Mouse (Mus musculus): ENCODE measurements around the gene Foxp1. TPM values are rescaled to one million over a fixed set of nuclear protein-coding genes. Genes with fewer than 3 reads are reported as not detected.

The Foxp1 gene
- total and polyA plus RNA-seq, 2 experiments from 2014 or later, result 112 to 167 TPM

DNA sequence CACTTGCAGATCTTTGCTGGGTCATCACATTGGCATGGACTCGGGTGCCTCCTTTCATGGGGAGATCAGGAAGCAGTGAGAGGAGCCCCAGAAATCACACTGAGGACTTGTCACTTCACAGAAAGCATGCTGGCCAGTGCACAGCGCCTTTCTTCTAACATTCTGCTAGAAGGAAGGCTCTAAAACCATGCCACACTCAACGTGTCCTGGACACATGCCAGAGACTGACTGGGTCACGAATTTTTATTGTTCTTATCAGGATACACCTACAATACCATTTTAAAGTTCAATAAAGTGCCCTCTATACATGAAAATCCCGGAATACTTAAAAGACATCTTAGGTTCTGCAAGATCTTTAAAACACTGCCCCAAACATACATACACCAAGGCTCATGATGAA, 475.2 kb downstream of the Foxp1 start:
- H3K4me2 ChIP-seq (ENCODE audit: low read depth), result no peak overlapping the region
- H3K4me3 ChIP-seq (ENCODE audit: low read depth, low read length), result no peak overlapping the region
- DNase-seq (no peak), ATAC-seq (no peak)
- TF ChIP-seq CTCF (IDR thresholded peaks at IDR 0.05; ENCODE audit: low read depth), result no peak
- no peaks in the 10 kb centered on the region for H3K9me3 ChIP-seq (ENCODE audit: low read length)
- H3K27ac ChIP-seq (ENCODE audit: low read depth, low read length), result no peak overlapping the region
- no peak overlapping the region for H3K9ac ChIP-seq
- WGBS, result 71% methylated on average over 5 of the region's 5 CpGs
- H3K27me3 ChIP-seq (ENCODE audit: insufficient read depth, low read length), result no peaks in the 10 kb centered on the region
- no peaks in the 10 kb centered on the region for H3K36me3 ChIP-seq (ENCODE audit: insufficient read depth)
- no peaks in the 10 kb centered on the region for H3K4me1 ChIP-seq (ENCODE audit: insufficient read depth)

- 92% methylated on average over 5 of the region's 5 CpGs for WGBS
- no peak for ATAC-seq
- DNase-seq, result no peak
- no peaks in the 10 kb centered on the region for H3K36me3 ChIP-seq (ENCODE audit: insufficient read depth)
- no peak overlapping the region for H3K9ac ChIP-seq
- H3K4me1 ChIP-seq (ENCODE audit: insufficient read depth), result no peaks in the 10 kb centered on the region
- no peaks in the 10 kb centered on the region for H3K27me3 ChIP-seq (ENCODE audit: insufficient read depth, low read length)
- no peak overlapping the region for H3K4me3 ChIP-seq (ENCODE audit: low read depth, low read length)
- no peak overlapping the region for H3K27ac ChIP-seq (ENCODE audit: low read depth, low read length)
- no peaks in the 10 kb centered on the region for H3K9me3 ChIP-seq (ENCODE audit: low read length)
- no peak for TF ChIP-seq CTCF (IDR thresholded peaks at IDR 0.05; ENCODE audit: low read depth)
- no peak overlapping the region for H3K4me2 ChIP-seq (ENCODE audit: low read depth)
Measured at GRCm38 (mm10) chr6:99045845-99046788, 476.4 kb downstream of the Foxp1 start.

DNA sequence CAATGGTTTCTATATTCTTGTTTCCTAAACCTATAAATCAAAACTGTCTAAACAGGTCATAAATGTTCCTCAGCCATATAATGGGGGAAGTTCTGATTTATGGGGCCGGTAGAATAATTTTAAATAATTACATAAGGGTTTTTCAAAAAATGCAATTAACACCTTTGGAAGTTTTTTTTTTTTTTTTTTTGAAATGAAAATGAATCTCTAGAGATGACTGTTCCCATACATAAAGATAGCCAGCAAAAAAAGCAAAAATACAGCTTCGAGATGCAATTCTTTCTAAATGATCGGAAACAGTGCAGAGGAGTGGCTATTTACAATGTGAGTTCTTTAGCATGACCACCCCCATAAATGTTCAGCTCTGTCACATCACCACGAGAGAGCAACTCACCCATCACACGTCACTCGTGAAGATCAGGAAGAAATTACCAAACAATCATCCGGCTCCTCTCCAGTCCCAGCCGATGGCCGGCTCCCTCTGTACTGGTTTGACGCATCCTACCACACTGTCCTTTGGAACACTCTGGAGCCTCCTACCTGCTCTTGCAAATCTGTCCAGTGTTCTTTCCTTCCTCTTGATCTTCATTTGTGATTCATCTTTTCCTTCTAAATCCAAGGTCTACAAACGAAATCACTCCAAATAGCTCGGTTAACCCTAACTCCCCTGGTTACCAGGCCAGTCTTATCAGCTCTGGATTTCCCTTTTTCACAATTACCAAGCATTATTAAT, 478.4 kb downstream of the Foxp1 start:
- WGBS, result 88% methylated on average over 12 of the region's 12 CpGs
- H3K27me3 ChIP-seq (ENCODE audit: insufficient read depth, low read length), result no peaks in the 10 kb centered on the region
- no peak overlapping the region for H3K4me2 ChIP-seq (ENCODE audit: low read depth)
- ATAC-seq, result no peak
- H3K27ac ChIP-seq (ENCODE audit: low read depth, low read length), result no peak overlapping the region
- H3K9ac ChIP-seq, result no peak overlapping the region
- TF ChIP-seq CTCF (IDR thresholded peaks at IDR 0.05; ENCODE audit: low read depth), result no peak
- no peak for DNase-seq
- no peak overlapping the region for H3K4me3 ChIP-seq (ENCODE audit: low read depth, low read length)
- H3K4me1 ChIP-seq (ENCODE audit: insufficient read depth), result no peaks in the 10 kb centered on the region
- no peaks in the 10 kb centered on the region for H3K36me3 ChIP-seq (ENCODE audit: insufficient read depth)
- H3K9me3 ChIP-seq (ENCODE audit: low read length), result no peaks in the 10 kb centered on the region

DNA sequence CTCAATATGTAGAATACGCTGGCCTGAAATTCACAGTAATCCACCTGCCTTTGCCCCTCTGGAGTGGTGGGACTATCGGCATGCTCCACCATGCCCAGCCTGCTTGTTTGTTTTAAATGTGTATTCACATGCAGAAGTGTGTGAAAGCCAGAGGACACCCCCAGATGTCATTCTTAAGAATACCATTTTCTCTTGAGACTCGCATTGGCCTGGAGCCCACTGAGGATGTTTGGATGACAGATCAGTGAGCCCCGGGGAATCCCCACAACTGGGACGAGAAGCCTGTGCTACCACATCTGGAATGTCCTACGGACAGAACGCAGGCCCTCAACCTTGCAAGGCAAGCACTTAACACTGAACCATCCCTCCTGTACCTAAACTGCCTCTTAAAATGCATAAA, 479.3 kb downstream of the Foxp1 start:
- TF ChIP-seq CTCF (IDR thresholded peaks at IDR 0.05; ENCODE audit: low read depth), result no peak
- no peaks in the 10 kb centered on the region for H3K36me3 ChIP-seq (ENCODE audit: insufficient read depth)
- WGBS, result 80% methylated on average over 7 of the region's 7 CpGs
- H3K27ac ChIP-seq (ENCODE audit: low read depth, low read length), result no peak overlapping the region
- DNase-seq (no peak), ATAC-seq (no peak)
- H3K4me3 ChIP-seq (ENCODE audit: low read depth, low read length), result no peak overlapping the region
- H3K4me2 ChIP-seq (ENCODE audit: low read depth), result no peak overlapping the region
- no peaks in the 10 kb centered on the region for H3K27me3 ChIP-seq (ENCODE audit: insufficient read depth, low read length)
- H3K9me3 ChIP-seq (ENCODE audit: low read length), result no peaks in the 10 kb centered on the region
- H3K9ac ChIP-seq, result no peak overlapping the region
- no peaks in the 10 kb centered on the region for H3K4me1 ChIP-seq (ENCODE audit: insufficient read depth)

DNA sequence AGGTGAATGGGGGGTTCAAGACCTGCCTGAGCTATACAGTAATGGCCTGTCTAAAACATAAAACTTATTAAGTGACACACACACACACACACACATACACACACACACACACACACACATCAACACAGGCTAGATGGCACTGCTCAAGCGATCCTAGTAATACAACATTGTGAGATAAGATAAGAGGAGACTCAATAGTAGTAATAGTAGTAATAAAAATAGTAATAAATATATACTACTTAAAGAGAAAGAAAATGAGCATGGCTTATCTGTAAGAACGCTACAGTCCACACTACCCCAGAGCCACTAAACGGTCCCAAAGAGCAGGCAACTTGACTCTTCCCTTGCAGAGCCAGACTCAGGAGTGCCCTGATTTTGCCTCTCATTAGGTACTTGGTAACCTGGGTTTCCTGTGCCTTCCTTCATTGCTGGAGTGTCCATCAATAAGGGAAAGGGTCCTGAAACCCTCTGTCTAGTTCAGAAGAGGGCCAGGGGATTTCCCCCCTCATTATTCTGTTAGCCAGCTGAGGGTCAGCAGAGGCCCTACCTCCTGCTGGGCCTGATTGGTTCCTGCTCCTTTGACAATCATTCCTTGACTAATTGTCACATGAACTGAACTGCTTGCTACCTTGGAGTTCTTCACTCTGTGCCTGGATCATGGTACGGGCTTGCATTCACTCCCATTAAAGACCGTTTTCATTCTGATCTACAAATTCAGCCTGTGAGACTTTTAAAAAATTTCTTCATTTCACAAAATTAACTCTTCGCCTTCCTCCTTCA, 480.2 kb downstream of the Foxp1 start:
- Histone ChIP-seq H3K9ac (no peak overlapping the region), H3K4me2 (ENCODE audit: low read depth) (no peak overlapping the region), H3K27me3 (ENCODE audit: insufficient read depth, low read length) (no peaks in the 10 kb centered on the region), H3K27ac (ENCODE audit: low read depth, low read length) (no peak overlapping the region), H3K9me3 (ENCODE audit: low read length) (no peaks in the 10 kb centered on the region), H3K4me1 (ENCODE audit: insufficient read depth) (no peaks in the 10 kb centered on the region), H3K36me3 (ENCODE audit: insufficient read depth) (no peaks in the 10 kb centered on the region), H3K4me3 (ENCODE audit: low read depth, low read length) (no peak overlapping the region)
- no peak for TF ChIP-seq CTCF (IDR thresholded peaks at IDR 0.05; ENCODE audit: low read depth)
- ATAC-seq (no peak), DNase-seq (no peak)
- WGBS, result 70% methylated on average over 6 of the region's 6 CpGs

DNA sequence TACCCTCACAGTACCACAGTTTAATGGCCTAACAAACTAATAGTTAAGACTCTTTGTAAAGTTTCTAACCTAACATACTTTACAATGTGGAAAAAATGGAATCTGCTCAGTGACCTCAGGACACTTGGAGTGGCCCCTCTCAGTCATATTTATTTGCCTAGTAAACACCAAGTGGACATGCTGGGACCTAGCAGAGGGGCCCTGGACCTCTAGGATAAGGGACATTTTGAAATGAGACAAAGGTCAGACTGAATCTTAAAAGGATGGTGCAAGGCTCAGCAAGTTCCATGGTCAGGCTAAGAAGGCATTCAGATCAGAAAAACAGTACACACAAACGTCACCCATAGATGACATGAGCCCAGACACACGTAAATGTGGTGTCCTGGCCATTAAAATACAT, 483.5 kb downstream of the Foxp1 start:
- Histone ChIP-seq H3K4me2 (ENCODE audit: low read depth) (no peak overlapping the region), H3K9me3 (ENCODE audit: low read length) (no peaks in the 10 kb centered on the region), H3K4me3 (ENCODE audit: low read depth, low read length) (no peak overlapping the region), H3K9ac (no peak overlapping the region), H3K36me3 (ENCODE audit: insufficient read depth) (no peaks in the 10 kb centered on the region), H3K27ac (ENCODE audit: low read depth, low read length) (no peak overlapping the region), H3K27me3 (ENCODE audit: insufficient read depth, low read length) (no peaks in the 10 kb centered on the region), H3K4me1 (ENCODE audit: insufficient read depth) (no peaks in the 10 kb centered on the region)
- TF ChIP-seq CTCF (IDR thresholded peaks at IDR 0.05; ENCODE audit: low read depth), result no peak
- DNase-seq (no peak), ATAC-seq (no peak)
- WGBS, result 83% methylated on average over 2 of the region's 2 CpGs
